Mouse (Mus musculus) spleen, adult 2 months (tissue): ENCODE measurements around the gene Cmtm1. TPM values are rescaled to one million over a fixed set of nuclear protein-coding genes. Genes with fewer than 3 reads are reported as not detected.

Experiments
- DNase-seq, 2 experiments: peaks; one replicate each; pipeline versions ENCODE4 v3.0.0 to v3.0.0-alpha.2; 2012 to 2021; ENCODE audit warnings: low spot score in 2 of 2, low read depth in 1 of 2
- H3K27ac ChIP-seq: fragments of 200-500 bp; 2 replicates; pipeline ENCODE4 v1.5.1; 2012; ENCODE audit warnings: low read length, inconsistent platforms; ENCODE audit not compliant: insufficient read depth
- H3K27me3 ChIP-seq: fragments of 200-500 bp; 2 replicates; pipeline ENCODE4 v1.6.1; 2012; ENCODE audit warnings: mild to moderate bottlenecking, moderate library complexity, low read length, inconsistent platforms; ENCODE audit not compliant: control insufficient read depth, insufficient read depth
- H3K36me3 ChIP-seq: fragments of 200-500 bp; 2 replicates; pipeline ENCODE4 v1.6.1; 2012; ENCODE audit warnings: mild to moderate bottlenecking, low read length, inconsistent platforms; ENCODE audit not compliant: control insufficient read depth, insufficient read depth
- H3K4me1 ChIP-seq: fragments of 200-500 bp; 2 replicates; pipeline ENCODE4 v1.6.1; 2011; ENCODE audit warnings: inconsistent platforms; ENCODE audit not compliant: control insufficient read depth, insufficient read depth, insufficient read length
- H3K4me3 ChIP-seq: fragments of 200-500 bp; 2 replicates; pipeline ENCODE4 v1.5.1; 2011; ENCODE audit warnings: mild to moderate bottlenecking, inconsistent platforms; ENCODE audit not compliant: insufficient read depth, insufficient read length; ENCODE audit errors: extremely low read depth
- CTCF ChIP-seq: fragments of 200-500 bp; IDR thresholded peaks from 2 replicates; pipeline ENCODE4 v1.5.1; 2011; ENCODE audit warnings: mild to moderate bottlenecking, inconsistent platforms; ENCODE audit not compliant: insufficient read depth, insufficient read length, insufficient replicate concordance; ENCODE audit errors: extremely low read depth
- POLR2A ChIP-seq: fragments of 200-500 bp; IDR thresholded peaks from 2 replicates; pipeline ENCODE4 v1.6.1; 2011; ENCODE audit warnings: low read depth, low read length, inconsistent platforms
- WGBS: fragments of 180-500 bp; shearing (Covaris S2); methylation state at CpG from one replicate; pipeline ENCODE4 v1.1.7; 2018; 5-methylcytosine and 5-hydroxymethylcytosine counted together
- polyA plus RNA-seq: library from polyadenylated mRNA; depleted of rRNA; stranded (reverse); fragments of >200 nt; gene quantifications from 2 replicates; pipeline ENCODE4 v1.2.3, GENCODE M21; 2012; rRNA removed

Cmtm1 gene
- polyA plus RNA-seq, 1 experiment: not detected

DNA sequence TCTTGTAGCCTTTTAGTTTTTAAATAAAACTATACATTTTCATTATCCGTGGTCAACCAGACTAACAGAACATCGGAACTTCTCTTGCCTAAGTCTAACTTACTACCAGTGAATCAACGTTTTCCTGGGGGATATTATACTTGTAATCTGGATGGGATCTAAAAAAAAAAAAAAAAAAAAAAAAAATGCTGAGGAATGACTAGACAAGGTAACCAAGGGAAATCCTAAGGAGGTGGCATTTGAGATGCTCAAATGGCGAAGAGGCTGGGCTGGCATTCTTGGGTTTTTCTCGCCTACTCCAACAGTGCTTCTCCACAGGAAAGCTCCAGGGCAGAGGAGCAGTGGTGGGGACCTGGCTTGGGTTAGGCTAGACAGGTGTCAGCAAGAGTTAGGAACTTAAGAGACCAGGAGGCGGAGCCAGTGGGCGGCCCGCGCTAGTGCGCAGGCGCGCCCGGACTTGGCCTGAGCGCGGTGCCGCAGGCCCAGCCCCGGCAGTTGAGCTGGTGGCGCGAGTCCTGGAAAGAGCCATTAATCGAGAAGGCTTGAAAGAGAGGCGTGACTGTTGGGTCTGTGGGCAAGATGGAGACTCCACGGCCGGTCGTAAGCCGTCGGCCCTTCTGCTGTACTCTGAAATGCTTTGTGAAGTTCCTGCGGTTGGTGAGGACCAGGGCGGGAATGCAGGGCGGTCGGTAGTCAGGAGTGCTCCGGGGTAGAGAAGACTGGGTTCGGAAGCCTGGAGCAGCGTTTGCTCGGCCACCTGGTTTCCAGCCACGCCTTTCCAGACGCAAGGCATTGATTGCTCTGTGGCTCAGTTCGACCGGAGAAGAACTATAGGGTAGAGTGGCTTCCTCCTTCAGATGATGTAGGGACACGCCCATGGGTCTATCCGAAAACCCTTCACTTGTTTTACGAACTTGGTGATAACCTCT is 59.2 kb downstream of the Cmtm1 start, which contains the start of gene Cklf:
Cklf (plus strand) TSS at position 423 of the 929 bp plus-strand sequence.
- H3K36me3 ChIP-seq: no peaks in the 10 kb centered on the region
- no peaks in the 10 kb centered on the region for H3K27me3 ChIP-seq
- peak within 1 kb of the TSS; percentile 92 for H3K27ac ChIP-seq
- TF ChIP-seq CTCF (no peak), POLR2A (peak; percentile 74; the same call in 1 of the 2 replicates)
- 4% methylated on average over 41 of the region's 41 CpGs for WGBS
- H3K4me1 ChIP-seq: peaks cover 9% of the 10 kb centered on the region; the same call in 1 of the 2 replicates
- DNase-seq: peak; percentile 81 to 85
- H3K4me3 ChIP-seq: peak within 1 kb of the TSS; percentile 95

DNA sequence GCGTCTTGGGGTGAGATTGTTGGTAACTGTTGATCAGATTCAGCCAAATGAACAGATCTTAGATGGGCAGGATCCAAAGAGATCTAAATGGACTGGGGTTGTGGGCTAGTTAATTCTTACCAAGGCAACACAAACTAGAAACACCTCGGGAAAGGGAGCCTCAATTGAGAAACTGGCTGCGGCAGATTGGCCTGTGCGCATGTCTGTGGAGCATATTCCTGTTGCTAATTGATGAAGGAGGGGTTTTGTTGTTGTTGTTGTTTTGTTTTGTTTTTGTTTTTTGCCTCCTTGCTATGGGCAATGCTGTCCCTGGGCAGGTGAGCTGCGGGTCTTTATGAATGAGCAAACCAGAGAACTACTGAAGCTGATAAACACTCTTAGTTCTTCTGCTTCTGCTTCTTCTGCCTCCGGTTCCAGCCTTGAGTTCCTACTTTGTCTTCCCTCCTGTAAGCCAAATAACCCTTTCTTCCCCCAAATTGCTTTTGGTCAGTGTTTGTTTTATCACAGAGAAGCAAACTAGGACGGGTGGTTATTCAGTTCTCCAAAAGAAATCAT is 60.4 kb downstream of the Cmtm1 start:
- no peaks in the 10 kb centered on the region for H3K27me3 ChIP-seq

DNA sequence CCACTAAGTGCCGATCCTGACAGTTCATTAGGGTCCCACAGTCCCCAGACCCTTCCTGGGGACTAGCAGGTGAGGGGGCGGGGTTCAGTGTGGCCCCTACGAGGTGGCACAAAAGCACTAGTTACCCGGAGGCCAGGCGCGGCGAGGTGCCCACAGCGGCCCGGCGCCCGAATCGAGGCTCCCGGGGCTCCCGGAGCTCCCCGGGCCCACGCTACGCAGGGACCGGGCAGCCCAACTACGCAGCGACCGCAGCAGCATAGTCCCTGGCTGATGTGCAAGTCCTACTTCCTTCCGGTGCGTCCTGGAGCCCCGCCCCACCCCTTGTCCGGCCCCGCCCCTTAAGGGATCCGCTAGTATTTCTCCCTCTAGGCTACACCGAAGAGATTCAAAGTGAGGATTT is 61.7 kb downstream of the Cmtm1 start, which contains the start of gene Tk2:
Tk2 (minus strand) TSS at position 283 of the 400 bp plus-strand sequence.
- Histone ChIP-seq H3K27me3 (no peaks in the 10 kb centered on the region), H3K4me1 (peaks cover 9% of the 10 kb centered on the region; the same call in 1 of the 2 replicates), H3K27ac (peak within 1 kb of the TSS; percentile 98), H3K4me3 (peak within 1 kb of the TSS; percentile 94), H3K36me3 (peaks cover under 1% of the 10 kb centered on the region; the same call in 1 of the 2 replicates)
- DNase-seq: peak; percentile 66 to 83
- WGBS: under 1% methylated on average over 28 of the region's 28 CpGs
- TF ChIP-seq CTCF (no peak), POLR2A (peak; percentile 96)

More for the DNA sequence above, 60.4 kb downstream of the Cmtm1 start:
- 74% methylated on average over 7 of the region's 7 CpGs for WGBS
- Histone ChIP-seq H3K4me1 (peaks cover 9% of the 10 kb centered on the region; the same call in 1 of the 2 replicates), H3K27ac (no peak overlapping the region), H3K4me3 (no peak overlapping the region), H3K36me3 (no peaks in the 10 kb centered on the region; the same call in 1 of the 2 replicates)
- DNase-seq: no peak
- no peak for TF ChIP-seq CTCF
- no peak for TF ChIP-seq POLR2A

DNA sequence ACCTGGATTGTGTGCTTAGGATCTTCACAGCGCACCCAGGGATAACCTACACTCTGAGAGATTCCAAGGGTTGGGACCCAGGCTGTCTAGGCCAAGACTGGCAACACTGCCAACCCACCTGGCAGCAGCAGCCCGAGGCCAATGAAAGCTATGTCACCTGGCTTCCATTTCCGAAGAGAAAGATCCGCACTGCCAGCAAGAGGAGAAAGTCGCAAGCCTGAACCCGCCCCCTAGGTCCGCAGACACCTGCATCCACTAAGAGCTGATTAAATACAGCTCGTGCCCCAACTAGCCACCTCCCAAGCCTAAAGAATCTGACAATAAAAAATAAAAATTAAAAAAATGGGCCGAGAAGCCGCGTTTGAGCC is 62.1 kb downstream of the Cmtm1 start:
- TF ChIP-seq CTCF (no peak), POLR2A (no peak)
- Histone ChIP-seq H3K27me3 (no peaks in the 10 kb centered on the region), H3K27ac (peak overlapping the region; percentile 98), H3K4me3 (peak overlapping the region; percentile 94), H3K4me1 (peaks cover 9% of the 10 kb centered on the region; the same call in 1 of the 2 replicates), H3K36me3 (peaks cover 3% of the 10 kb centered on the region; the same call in 1 of the 2 replicates)
- WGBS: 4% methylated on average over 11 of the region's 11 CpGs
- peak in 1 of 2 experiments; percentile 42 for DNase-seq

DNA sequence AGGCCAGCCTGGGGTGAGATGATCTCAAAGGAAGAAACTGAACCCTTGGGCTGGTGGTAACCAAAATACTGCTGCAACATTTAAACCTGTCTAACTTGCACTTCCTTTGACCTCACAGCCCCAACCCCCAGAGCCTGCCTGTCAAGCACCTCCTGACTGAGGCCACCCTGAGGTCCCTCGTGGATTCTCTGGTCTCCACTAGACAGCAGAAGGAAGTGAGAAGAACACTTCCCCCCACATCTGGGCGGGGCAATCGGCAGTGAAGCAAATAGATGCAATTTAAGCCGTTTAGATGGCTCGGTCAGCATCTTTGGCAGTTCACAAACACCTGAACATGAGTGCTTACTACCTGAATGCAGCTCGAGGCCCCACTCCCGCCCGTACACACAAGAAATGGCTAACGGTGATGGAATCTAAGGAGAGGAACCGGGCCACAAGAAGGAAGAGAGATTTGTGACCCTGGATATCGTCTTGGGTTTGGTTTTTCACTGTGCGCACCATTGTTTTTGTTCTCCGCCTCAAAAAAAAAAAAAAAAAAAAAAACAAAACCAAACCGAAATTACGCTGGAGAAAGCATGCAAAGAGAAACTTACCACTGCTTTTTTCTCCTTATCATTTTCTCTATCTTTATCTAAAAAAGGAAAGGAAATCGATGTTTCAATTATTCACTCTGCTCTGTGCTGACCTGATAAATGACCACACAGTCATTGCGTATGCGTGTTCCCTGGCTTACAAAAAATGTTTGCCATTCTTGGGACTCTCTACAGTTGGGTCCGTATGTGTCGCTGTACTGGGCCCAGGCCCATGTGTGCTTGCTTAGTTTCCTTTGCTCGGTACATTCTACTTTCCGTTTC is 62.7 kb downstream of the Cmtm1 start:
- DNase-seq: peak; percentile 89 to 93
- Histone ChIP-seq H3K27ac (peak overlapping the region; percentile 98), H3K36me3 (peaks cover 3% of the 10 kb centered on the region; the same call in 1 of the 2 replicates), H3K4me1 (peaks cover 9% of the 10 kb centered on the region; the same call in 1 of the 2 replicates), H3K27me3 (no peaks in the 10 kb centered on the region), H3K4me3 (peak overlapping the region; percentile 94)
- WGBS: 5% methylated on average over 22 of the region's 22 CpGs
- no peak; the same call in 1 of the 2 replicates for TF ChIP-seq POLR2A
- no peak for TF ChIP-seq CTCF

DNA sequence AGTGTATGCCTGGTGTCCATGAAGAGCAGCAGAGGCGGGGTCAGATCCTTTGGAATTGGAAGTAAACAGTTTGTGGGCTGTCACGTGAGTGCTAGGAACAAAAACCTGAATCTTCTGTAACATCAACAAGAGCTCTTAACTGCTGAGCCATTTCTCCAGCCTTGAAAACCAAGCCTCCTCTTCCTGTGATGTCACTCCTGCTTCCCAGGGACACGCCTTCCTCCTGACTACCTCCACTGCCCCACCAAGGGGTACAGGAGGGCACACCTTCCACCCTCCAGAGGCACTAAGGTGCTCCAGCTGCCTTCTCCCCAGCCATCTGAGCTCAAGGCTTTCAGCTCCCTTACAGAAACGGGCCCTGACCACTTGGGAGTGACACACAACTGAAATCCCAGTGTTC is 63.3 kb downstream of the Cmtm1 start:
- TF ChIP-seq POLR2A (no peak), CTCF (no peak)
- H3K27ac ChIP-seq: peak overlapping the region; percentile 93
- WGBS: 59% methylated on average over 4 of the region's 4 CpGs
- H3K4me3 ChIP-seq: no peak overlapping the region
- peaks cover 3% of the 10 kb centered on the region; the same call in 1 of the 2 replicates for H3K36me3 ChIP-seq
- H3K27me3 ChIP-seq: no peaks in the 10 kb centered on the region
- H3K4me1 ChIP-seq: peaks cover 9% of the 10 kb centered on the region; the same call in 1 of the 2 replicates
- no peak for DNase-seq

Other genes with a start within 250 kb of the Cmtm1 start
- 23.3 and 23.4 TPM in 2 replicates for gene Cdh5, start 208.5 kb downstream of the Cmtm1 start, polyA plus RNA-seq
- 0.63 and 0.72 TPM in 2 replicates for gene Bean1, start 139.7 kb downstream of the Cmtm1 start, polyA plus RNA-seq
- gene Tk2, start 61.6 kb downstream of the Cmtm1 start, polyA plus RNA-seq: 42.5 and 51.1 TPM in 2 replicates
- gene Cklf, start 59.3 kb downstream of the Cmtm1 start, polyA plus RNA-seq: 11.9 and 13.0 TPM in 2 replicates
- gene Cmtm2a, start 17.0 kb downstream of the Cmtm1 start, polyA plus RNA-seq: not detected in 2 replicates
- gene Gm45711, start 64 bp downstream of the Cmtm1 start, polyA plus RNA-seq: not detected in 2 replicates
- gene Gm11020, start 11.4 kb upstream of the Cmtm1 start, polyA plus RNA-seq: not detected in 2 replicates
- not detected in 2 replicates for gene Cmtm2b, start 12.1 kb upstream of the Cmtm1 start, polyA plus RNA-seq
- gene Cmtm3, start 29.3 kb upstream of the Cmtm1 start, polyA plus RNA-seq: 96.3 and 106 TPM in 2 replicates
- 4.8 and 5.6 TPM in 2 replicates for gene Cmtm4, start 85.7 kb upstream of the Cmtm1 start, polyA plus RNA-seq
- 8.4 and 8.6 TPM in 2 replicates for gene Dync1li2, start 132.9 kb upstream of the Cmtm1 start, polyA plus RNA-seq
- gene Terb1, start 199.8 kb upstream of the Cmtm1 start, polyA plus RNA-seq: 0.23 and 0.25 TPM in 2 replicates
- gene Nae1, start 224.5 kb upstream of the Cmtm1 start, polyA plus RNA-seq: 4.1 and 6.6 TPM in 2 replicates
- 1.4 and 1.9 TPM in 2 replicates for gene Car7, start 224.5 kb upstream of the Cmtm1 start, polyA plus RNA-seq